Mouse (Mus musculus): Measurements from ENCODE around the gene Mboat1.

Mboat1 gene

GRCm38 (mm10) chr13:30136243-30136922, at the start of gene Mboat1:
Gene Mboat1 (plus strand): TSS chr13:30136489.
- peak; percentile 62 for DNase-seq

- no peak for DNase-seq
Measured at GRCm38 (mm10) chr13:30093086-30093485, 43.2 kb upstream of the Mboat1 start.

- DNase-seq = no peak
Measured at GRCm38 (mm10) chr13:30095851-30096250, 40.4 kb upstream of the Mboat1 start.

GRCm38 (mm10) chr13:30096536-30096935, 39.8 kb upstream of the Mboat1 start:
- DNase-seq = no peak

GRCm38 (mm10) chr13:30109001-30109600, 27.2 kb upstream of the Mboat1 start:
- DNase-seq = no peak

- DNase-seq = no peak
Measured at GRCm38 (mm10) chr13:30115792-30116191, 20.5 kb upstream of the Mboat1 start.

- DNase-seq = no peak
Measured at GRCm38 (mm10) chr13:30136923-30137629, 787 bp downstream of the Mboat1 start.

- no peak for DNase-seq
Measured at GRCm38 (mm10) chr13:30137951-30138350, 1.7 kb downstream of the Mboat1 start.

GRCm38 (mm10) chr13:30140149-30140548, 3.9 kb downstream of the Mboat1 start:
- DNase-seq = no peak

GRCm38 (mm10) chr13:30140646-30141045, 4.4 kb downstream of the Mboat1 start:
- DNase-seq = no peak

GRCm38 (mm10) chr13:30141996-30142395, 5.7 kb downstream of the Mboat1 start:
- no peak for DNase-seq

- DNase-seq = no peak
Measured at GRCm38 (mm10) chr13:30146468-30146867, 10.2 kb downstream of the Mboat1 start.

- no peak for DNase-seq
Measured at GRCm38 (mm10) chr13:30154264-30154663, 18.0 kb downstream of the Mboat1 start.

- no peak for DNase-seq
Measured at GRCm38 (mm10) chr13:30159626-30160025, 23.3 kb downstream of the Mboat1 start.

- no peak for DNase-seq
Measured at GRCm38 (mm10) chr13:30163521-30163920, 27.2 kb downstream of the Mboat1 start.

GRCm38 (mm10) chr13:30166138-30167090, 30.1 kb downstream of the Mboat1 start:
- no peak for DNase-seq

- no peak for DNase-seq
Measured at GRCm38 (mm10) chr13:30167499-30167898, 31.2 kb downstream of the Mboat1 start.

- DNase-seq = no peak
Measured at GRCm38 (mm10) chr13:30168803-30169202, 32.5 kb downstream of the Mboat1 start.

GRCm38 (mm10) chr13:30170061-30170460, 33.8 kb downstream of the Mboat1 start:
- no peak for DNase-seq

GRCm38 (mm10) chr13:30174586-30174985, 38.3 kb downstream of the Mboat1 start:
- DNase-seq = no peak

- DNase-seq = no peak
Measured at GRCm38 (mm10) chr13:30177356-30177755, 41.1 kb downstream of the Mboat1 start.

GRCm38 (mm10) chr13:30185549-30185948, 49.3 kb downstream of the Mboat1 start:
- DNase-seq = no peak

GRCm38 (mm10) chr13:30185959-30186358, 49.7 kb downstream of the Mboat1 start:
- DNase-seq = no peak
